Mouse (Mus musculus) ES-Bruce4 (cell line): ENCODE data around the gene Nap1l4.

Experiments
- CTCF ChIP-seq: IDR thresholded peaks from one replicate; pipeline ENCODE4 v1.8.1; 2011; ENCODE audit warnings: low read depth, low read length
- EP300 ChIP-seq: IDR thresholded peaks from 2 replicates; pipeline ENCODE4 v1.6.1; 2011; ENCODE audit warnings: low read depth, low read length; ENCODE audit not compliant: insufficient read depth
- POLR2A ChIP-seq: IDR thresholded peaks from one replicate; pipeline ENCODE4 v1.8.1; 2011; ENCODE audit warnings: low read length; ENCODE audit not compliant: insufficient read depth

DNA sequence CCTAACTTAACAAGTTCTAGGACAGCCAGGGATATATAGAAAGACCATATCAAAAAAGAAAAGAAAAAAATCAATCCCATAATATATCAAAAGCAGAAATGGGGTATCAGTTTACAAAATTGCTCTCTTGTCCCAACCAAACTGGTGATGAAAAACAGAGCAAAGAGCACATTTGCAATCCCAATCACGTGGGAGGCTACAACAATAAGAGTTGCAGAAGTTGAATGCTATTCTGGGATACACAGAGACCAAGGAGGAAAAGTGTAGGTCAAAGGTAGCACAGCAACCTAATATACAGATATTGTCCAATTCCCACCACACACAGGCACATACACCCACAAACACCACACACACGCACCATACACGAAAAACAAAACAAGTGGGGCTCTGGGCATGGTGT, 12.7 kb downstream of the Nap1l4 start:
- no peak for TF ChIP-seq CTCF
- no peak for TF ChIP-seq POLR2A
- TF ChIP-seq EP300: no peak
